Mouse (Mus musculus) layer of hippocampus, postnatal 36 days (tissue): ENCODE results near the gene Rexo5. TPM values are rescaled to one million over a fixed set of nuclear protein-coding genes. Genes with fewer than 3 reads are reported as not detected.

Source experiments
- DNase-seq, 2 experiments: peaks; one replicate each; pipeline ENCODE4 v3.0.0; 2022
- total RNA-seq, 2 experiments: library from RNA; stranded (reverse); gene quantifications; 2 replicates each; pipeline ENCODE4 v1.2.3; 2021

The Rexo5 gene
- total RNA-seq, 2 experiments from 2014 or later, result 1.9 to 2.8 TPM

DNA sequence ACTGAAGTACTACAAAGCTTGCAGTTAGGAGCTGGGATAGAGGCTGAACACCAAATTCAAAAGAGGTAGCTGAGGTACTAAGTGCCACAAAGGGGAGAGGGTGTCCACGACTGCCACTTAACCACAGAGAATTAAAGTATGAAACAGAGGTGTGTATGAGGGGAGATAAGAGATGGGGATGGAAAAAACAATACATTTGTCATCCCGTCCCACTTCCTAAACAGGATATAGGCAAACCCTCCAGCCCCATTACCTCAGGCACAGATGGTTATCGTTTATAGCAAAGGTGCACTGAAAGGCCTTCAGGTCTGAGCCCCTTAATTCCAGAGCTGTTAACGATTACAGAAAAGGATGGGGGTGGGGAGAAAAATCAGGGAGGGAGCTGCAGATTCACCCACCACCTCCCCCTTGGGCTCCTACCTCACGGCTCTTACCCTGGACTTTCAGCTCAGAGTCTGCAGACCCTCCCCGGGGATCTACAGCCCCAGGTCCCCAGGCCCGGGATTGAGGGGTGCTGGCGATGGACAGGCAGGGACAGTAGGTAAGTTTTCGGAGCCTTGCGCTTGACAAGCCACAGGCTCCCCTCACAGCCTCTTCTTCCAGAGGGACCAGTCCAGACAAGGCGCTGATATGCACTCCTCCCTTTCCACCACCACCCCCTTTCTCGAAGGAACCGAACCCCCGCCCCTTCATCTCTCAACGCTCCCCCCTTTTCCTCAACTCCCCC, 101.2 kb downstream of the Rexo5 start:
- DNase-seq, result peak; percentile 39 to 44

- DNase-seq, result peak; percentile 97
These were observed 102.1 kb downstream of the Rexo5 start, which contains the start of the genes Lyrm1 and Dcun1d3 for GRCm38 (mm10) chr7:119895639-119896512. Gene Lyrm1, plus strand, starts transcription at chr7:119895861. Gene Dcun1d3, minus strand, starts transcription at chr7:119896298.

DNA sequence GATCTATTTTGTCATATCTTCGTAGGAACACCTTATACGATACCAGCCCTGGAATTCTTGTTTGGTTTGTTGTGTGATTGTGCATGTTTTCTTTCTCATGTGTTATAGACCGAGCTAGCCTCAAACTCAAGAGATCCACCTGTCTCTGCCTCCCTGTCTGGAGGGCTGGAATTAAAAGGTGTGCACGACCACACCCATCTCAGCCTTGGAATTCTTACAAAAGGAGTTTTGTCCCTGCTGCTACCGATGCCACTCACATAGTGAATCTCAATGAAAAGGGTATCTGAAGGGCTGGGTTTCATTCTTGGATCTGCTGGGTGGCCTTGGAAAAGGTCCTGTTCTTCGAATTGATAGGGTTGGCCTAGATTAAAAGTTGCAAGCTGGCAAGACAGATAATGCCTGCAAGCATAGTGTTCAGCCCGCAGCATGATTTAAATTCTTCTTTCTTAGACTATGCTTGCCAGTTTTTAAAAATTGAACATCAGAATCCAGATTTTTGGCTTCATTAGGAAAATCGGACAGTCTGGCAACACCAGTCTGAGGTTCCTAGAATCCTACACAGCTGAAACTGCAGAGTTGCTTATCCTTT, 103.8 kb downstream of the Rexo5 start:
- no peak for DNase-seq

DNA sequence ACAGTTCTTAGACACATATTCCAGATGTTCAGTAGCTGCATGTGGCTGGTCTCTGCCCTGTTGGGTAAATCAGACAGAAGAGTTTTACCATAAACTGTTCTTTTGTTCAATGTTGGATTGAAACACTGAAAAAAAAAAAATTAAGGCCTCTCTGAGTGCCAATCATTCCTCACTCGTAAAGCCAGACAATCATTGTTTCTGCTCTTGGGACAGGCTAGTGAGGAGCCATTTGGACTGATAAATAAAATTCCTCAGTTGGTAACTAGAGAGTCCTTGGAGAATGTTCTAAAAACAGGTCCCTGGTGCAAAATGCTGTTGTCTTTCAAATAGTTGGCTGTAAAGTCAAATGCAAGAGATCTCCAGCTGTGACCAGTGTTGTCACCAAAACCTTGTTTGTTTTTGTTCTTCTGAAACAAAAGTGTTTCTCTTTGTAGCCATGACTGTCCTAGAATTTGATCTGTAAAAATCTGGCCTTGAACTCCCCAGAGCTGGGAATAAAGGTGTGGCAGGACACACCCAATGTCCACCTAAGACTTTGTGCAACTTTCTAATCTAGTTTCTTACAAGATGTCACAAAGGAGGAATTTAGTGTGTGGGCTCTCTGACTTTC, 104.5 kb downstream of the Rexo5 start:
- DNase-seq, result no peak

Other genes starting within 250 kb of the Rexo5 start
- not detected for gene Acsm2, start 239.7 kb upstream of the Rexo5 start, total RNA-seq
- not detected for gene Acsm1, start 187.0 kb upstream of the Rexo5 start, total RNA-seq
- not detected for gene Acsm4, start 104.0 kb upstream of the Rexo5 start, total RNA-seq
- 10 to 100 TPM; 45.4 to 48.2 TPM for gene Thumpd1, start 73.2 kb upstream of the Rexo5 start, total RNA-seq
- not detected for gene Acsm3, start 33.1 kb upstream of the Rexo5 start, total RNA-seq
- gene Eri2, start 52 bp downstream of the Rexo5 start, total RNA-seq, result 1 to 10 TPM; 7.7 to 8.1 TPM
- 10 to 100 TPM; 11.5 to 12.6 TPM for gene Lyrm1, start 101.9 kb downstream of the Rexo5 start, total RNA-seq
- gene Dcun1d3, start 102.3 kb downstream of the Rexo5 start, total RNA-seq, result 10 to 100 TPM; 25.7 to 31.1 TPM